Mouse (Mus musculus) adrenal gland, postnatal 25 days (tissue): ENCODE measurements at regions not wholly inside any gene's neighbourhood (a gene's known extent, or its start where the extent isn't known, plus 50 kb on each side); places are given as distances from the start of the nearest gene placed in this dataset.
A peak's percentile ranks its signal among the peaks of the same experiment; 100 is the strongest.

Source experiments
- DNase-seq: peaks from one replicate; pipeline ENCODE4 v3.0.0; 2021; ENCODE audit warnings: mixed read lengths

GRCm38 (mm10) chr9:43466883-43467282 is 156.2 kb downstream of the Trim29 start:
- DNase-seq: no peak

DNA sequence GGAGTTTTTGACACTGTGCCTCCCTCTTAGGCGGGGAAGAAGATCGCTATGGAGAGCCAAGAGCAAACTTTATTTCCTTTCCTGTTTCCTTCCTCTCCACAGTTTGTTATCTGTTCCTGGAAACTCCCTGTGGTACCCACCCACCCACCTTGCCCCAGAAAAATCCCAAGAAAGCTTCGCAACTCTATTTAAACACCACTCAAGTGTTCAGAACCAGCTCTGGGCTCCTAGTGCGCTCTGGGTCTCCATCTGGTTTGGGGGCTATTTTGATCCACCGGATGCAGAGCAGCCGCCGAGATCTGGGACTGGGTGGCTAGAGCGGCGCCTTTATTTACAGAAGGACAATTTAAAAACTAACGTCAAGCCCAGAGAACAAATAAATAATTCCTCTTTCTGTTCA is 158.6 kb downstream of the Trim29 start:
- DNase-seq: no peak

GRCm38 (mm10) chr9:43472231-43472630 is 161.6 kb downstream of the Trim29 start:
- DNase-seq: no peak

DNA sequence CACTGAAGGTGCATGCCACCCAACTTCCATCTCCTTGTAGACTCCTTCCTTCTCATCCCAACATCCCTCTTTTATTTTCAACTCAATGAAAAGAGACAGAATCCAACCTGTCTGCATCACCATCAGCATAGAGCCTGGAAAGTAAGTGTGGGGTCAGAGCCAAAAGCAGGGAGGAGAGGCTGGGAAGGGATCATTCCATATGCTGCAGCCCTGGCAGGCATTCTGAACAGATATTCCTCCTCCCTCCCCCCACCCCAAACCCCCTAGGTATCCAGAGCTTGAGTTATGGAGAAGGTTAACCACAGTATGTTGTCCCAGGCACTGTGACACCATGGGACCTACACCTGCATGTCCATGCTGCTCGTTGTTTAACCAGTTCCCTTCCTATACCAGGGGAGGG is 162.5 kb downstream of the Trim29 start:
- no peak for DNase-seq

- DNase-seq: no peak
Observed at GRCm38 (mm10) chr9:43473601-43474302, 163.1 kb downstream of the Trim29 start.

GRCm38 (mm10) chr9:43474303-43474643 is 163.6 kb downstream of the Trim29 start:
- no peak for DNase-seq

DNA sequence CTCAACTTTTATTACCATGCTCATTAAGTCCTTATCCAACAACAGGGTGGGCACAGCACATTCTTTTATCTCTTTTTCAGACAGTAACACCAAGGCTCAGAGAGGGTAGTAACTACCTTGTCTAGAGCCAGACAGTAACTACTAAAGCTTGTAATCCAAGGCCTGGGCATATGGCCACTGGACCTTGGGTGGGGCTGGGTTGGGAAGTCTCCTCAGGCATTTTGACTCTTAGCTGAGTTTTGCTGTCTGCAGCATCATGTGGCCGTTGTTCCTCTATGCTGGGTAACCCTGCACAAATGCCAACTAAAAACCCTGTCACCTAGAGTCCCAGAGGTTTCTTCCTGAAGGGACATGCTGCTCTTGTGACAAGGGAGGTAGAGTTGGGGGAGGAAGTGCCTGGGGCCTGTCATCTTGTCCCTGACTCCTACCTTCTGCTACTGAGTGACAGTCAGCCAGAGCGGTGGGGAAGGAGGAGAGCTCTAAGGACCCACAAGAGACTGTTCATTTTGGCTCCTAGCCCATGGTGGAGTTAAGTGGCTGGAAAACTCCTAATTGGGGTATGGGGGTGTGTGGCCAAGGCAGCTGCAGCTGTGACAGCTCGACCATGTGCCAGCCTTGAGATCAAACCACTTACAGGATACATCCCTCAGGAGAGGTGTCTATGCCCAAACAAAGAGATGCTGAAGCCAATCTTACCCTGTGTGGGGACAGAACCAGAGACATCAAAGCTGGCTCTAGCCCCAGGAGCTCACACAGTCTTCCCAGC is 170.4 kb downstream of the Trim29 start:
- DNase-seq: no peak

GRCm38 (mm10) chr9:43482101-43483090 is 171.7 kb downstream of the Trim29 start:
- no peak for DNase-seq

GRCm38 (mm10) chr9:43483195-43483594 is 172.5 kb downstream of the Trim29 start:
- DNase-seq: no peak

GRCm38 (mm10) chr9:43483906-43484305 is 173.3 kb downstream of the Trim29 start:
- no peak for DNase-seq

DNA sequence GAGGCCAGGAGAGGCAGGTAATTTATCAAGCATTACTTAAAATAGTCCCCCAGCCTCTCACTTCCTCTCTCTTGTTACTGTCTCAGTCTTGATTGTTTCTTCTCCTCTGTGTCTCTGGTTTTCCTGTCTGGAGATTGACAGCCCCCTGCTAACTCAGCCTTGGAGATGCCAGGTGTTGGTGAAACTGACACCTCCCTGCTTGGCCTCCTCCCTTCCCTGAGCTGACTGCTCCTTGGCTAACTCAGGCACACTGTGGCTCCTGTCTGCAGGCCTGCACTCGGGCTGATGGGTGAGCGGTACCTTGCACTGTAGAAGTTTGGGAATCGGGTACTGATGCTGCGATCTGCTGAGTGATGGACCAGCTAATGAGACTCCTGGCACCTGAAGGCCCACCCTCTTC is 176.1 kb downstream of the Trim29 start:
- no peak for DNase-seq

GRCm38 (mm10) chr9:43489205-43489604 is 178.6 kb downstream of the Trim29 start:
- DNase-seq: no peak

- no peak for DNase-seq
Observed at GRCm38 (mm10) chr9:43491024-43491751, 180.5 kb downstream of the Trim29 start.

GRCm38 (mm10) chr9:43492236-43493000 is 181.8 kb downstream of the Trim29 start:
- no peak for DNase-seq

DNA sequence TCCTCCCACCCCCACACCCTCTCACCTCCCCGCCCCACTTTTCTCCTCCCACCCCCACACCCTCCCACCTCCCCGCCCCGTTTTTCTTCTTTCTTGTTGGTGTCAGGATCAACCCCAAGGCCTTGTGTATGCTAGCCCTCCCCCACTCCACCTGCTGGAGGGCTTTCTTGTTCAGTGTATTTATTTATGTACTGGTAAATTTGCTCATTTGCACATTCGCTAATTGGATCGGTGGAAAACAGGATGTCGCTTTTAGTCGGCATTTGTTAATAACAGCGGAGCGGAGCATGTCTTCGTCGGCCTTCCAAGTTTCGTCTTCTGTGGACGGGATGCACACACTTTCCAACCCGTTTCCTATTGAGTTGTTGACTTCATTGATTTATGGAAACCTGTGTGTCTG is 187.9 kb downstream of the Trim29 start:
- no peak for DNase-seq

DNA sequence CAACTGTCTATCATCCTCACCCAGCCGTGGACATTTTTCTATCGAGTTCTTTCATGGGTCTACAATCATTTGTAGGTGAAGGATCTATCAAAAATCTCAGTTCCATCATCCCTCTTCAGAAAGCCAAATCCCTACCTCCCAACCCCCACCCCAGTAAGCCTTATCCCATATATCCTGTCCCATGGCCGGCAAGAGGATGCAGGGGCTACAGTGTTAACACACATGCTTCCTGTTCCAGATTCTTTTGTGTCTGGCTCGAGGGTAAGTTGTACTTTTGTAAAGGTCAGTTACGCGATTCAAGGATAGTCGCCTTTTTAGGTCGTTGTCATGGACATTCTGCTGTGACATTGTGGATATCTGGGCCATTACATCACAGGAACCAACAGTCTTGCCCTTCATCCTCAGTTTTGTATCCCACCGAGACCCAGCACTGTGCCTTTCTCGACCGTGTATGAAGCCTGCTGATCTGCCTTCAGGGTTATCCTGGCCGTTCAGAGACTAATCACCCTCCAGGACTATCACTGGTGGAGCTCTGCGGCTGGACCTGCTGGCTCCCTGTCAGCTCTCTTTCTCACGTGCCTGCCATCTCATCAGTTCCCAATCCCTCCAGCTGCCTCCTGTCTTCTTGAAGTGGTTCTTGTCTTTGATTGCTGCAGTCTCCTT is 193.8 kb downstream of the Trim29 start:
- no peak for DNase-seq

GRCm38 (mm10) chr9:43505856-43506255 is 195.2 kb downstream of the Trim29 start:
- DNase-seq: no peak

GRCm38 (mm10) chr9:43506276-43506675 is 195.6 kb downstream of the Trim29 start:
- no peak for DNase-seq

GRCm38 (mm10) chr9:43512806-43513205 is 202.2 kb downstream of the Trim29 start:
- no peak for DNase-seq

DNA sequence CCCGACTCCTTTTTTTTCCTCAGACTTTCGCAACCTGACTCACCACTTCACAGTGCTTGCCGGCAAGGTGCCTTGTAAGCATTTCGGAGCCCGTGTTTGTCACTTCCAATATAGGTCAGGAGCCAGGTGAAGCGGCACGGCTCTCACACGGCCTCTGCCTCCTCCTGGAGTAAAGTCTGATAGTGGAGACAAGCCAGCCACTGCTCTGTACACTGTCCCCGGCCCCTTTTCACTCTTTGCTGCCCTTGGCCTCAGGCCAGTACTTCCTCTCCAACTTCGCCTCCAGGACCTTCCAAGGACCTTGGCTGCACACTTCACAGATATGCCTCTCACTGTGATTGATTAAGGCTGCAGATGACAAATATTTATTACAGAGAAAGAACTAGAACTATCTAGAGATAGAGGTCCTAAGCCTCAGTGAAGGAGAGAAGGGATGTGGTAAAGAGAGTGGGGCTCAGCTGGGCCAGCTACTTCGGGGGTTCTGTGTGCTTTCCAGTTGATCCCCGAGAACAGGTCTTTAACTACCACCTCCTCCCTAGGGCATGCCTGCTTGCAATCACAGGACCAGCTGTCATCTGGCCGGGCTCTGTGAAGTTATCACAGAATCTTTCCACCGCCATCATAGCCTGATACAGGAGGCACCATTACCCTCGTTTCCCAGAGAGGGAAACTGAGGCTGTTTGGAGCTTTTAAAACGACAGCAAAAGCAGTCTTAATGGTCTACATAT is 204.2 kb downstream of the Trim29 start:
- peak; percentile 50 for DNase-seq
